Mouse (Mus musculus): ENCODE results near the gene Tom1l1. TPM values are rescaled to one million over a fixed set of nuclear protein-coding genes. Genes with fewer than 3 reads are reported as not detected.

Tom1l1 gene
- total and polyA plus RNA-seq, 3 experiments: 0.25 to 4.2 TPM; not detected in 1

DNA sequence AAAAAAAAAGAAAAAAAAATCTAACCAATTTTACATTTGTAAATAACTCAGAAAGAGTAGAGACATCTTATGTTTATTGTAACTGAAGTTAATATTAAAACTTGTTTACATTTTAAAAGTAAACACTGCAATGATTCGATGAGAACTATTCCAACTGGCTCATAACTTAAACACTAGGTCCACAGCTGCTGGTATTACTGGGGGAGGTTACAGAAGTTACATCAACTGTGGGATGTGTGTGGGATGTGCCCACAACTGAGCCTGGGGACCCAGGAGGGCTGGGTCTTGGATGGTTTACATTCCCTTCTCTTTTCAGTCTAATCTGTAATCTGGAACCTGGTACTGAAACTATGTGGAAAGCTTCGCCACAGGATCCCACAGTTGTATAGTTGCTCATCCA, 85.1 kb downstream of the Tom1l1 start:
- Histone ChIP-seq H3K9ac (ENCODE audit: insufficient read depth, low read depth) (no peak overlapping the region), H3K4me3 (replicated peaks in 1 of 3; ENCODE audit: low read depth in 2 of 3, low read length in 2 of 3, poor library complexity in 1 of 3) (no peak overlapping the region), H3K36me3 (replicated peaks in 1 of 2; ENCODE audit: control insufficient read depth in 1 of 2, insufficient read depth in 1 of 2, low read length in 1 of 2) (peaks cover 21 to 31% of the 10 kb centered on the region in 2 experiments), H3K9me3 (replicated peaks; ENCODE audit: low read length) (no peaks in the 10 kb centered on the region), H3K4me2 (ENCODE audit: insufficient read depth, low read depth, poor library complexity, severe bottlenecking) (no peak overlapping the region), H3K27ac (ENCODE audit: insufficient read depth, low read depth) (no peak overlapping the region), H3K27me3 (replicated peaks) (no peaks in the 10 kb centered on the region), H3K4me1 (ENCODE audit: control insufficient read depth in 1 of 2, insufficient read depth in 2 of 2) (no peaks in the 10 kb centered on the region), H3K79me2 (replicated peaks; ENCODE audit: control insufficient read depth, extremely low read depth, insufficient read depth, poor library complexity, severe bottlenecking) (no peaks in the 10 kb centered on the region)
- no peak for TF ChIP-seq IRF4 (IDR thresholded peaks at IDR 0.05; ENCODE audit: low read depth, low read length)
- no peak for TF ChIP-seq MAX (IDR thresholded peaks at IDR 0.05; ENCODE audit: low read length)
- TF ChIP-seq NRF1 (IDR thresholded peaks at IDR 0.05; ENCODE audit: low read depth, low read length): no peak
- no peak for TF ChIP-seq SMC3 (IDR thresholded peaks at IDR 0.05; ENCODE audit: low read depth, low read length)
- TF ChIP-seq CHD1 (IDR thresholded peaks at IDR 0.05; ENCODE audit: low read depth, low read length): no peak
- no peak for TF ChIP-seq JUND (conservative IDR thresholded peaks at IDR 0.05; ENCODE audit: low read depth, low read length)
- no peak for TF ChIP-seq JUN (IDR thresholded peaks at IDR 0.05; ENCODE audit: insufficient read depth, low read depth, low read length)
- no peak for TF ChIP-seq POLR2AphosphoS2 (IDR thresholded peaks at IDR 0.05; ENCODE audit: low read depth, low read length)
- in situ Hi-C loops (cut with MboI; ENCODE audit: low pct_ligation_motif_present, low pct_unique_long_range_greater_than_20kb, low sequenced_read_pairs) (loop anchor here (25.0 kb wide), 1 partner anchor 616 kb away; no protein-coding TSS in a partner anchor), dilution Hi-C loops (cut with MboI; ENCODE audit: extremely low pct_ligation_motif_present, extremely low pct_unique_long_range_greater_than_20kb, low sequenced_read_pairs) (no loop called here)
- DNase-seq (ENCODE audit: extremely low read depth): no peak

DNA sequence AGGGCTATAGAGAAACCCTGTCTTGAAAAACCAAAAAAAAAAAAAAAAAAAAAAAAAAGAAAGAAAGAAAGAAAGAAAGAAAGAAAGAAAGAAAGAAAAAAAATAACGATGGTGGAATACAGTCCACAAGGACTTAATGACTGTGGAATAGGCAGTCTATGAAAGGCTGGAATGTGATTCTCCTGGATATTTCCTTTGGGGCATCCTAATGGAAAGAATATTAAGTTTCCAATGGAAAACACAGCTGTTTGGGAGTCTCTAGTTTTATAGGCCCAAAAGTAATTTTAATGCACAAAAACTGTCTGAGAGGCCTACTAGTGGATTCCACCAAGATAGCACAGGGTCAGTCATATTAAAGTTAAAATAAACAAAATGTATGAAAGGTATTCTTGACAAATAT, 92.3 kb downstream of the Tom1l1 start:
- Histone ChIP-seq H3K9ac (ENCODE audit: insufficient read depth, low read depth) (no peak overlapping the region), H3K4me2 (ENCODE audit: insufficient read depth, low read depth, poor library complexity, severe bottlenecking) (no peak overlapping the region), H3K27me3 (replicated peaks) (no peaks in the 10 kb centered on the region), H3K4me1 (ENCODE audit: control insufficient read depth in 1 of 2, insufficient read depth in 2 of 2) (no peaks in the 10 kb centered on the region), H3K36me3 (replicated peaks in 1 of 2; ENCODE audit: control insufficient read depth in 1 of 2, insufficient read depth in 1 of 2, low read length in 1 of 2) (peaks cover 0 to 18% of the 10 kb centered on the region in 2 experiments), H3K27ac (ENCODE audit: insufficient read depth, low read depth) (no peak overlapping the region), H3K4me3 (replicated peaks in 1 of 3; ENCODE audit: low read depth in 2 of 3, low read length in 2 of 3, poor library complexity in 1 of 3) (no peak overlapping the region), H3K9me3 (replicated peaks; ENCODE audit: low read length) (no peaks in the 10 kb centered on the region), H3K79me2 (replicated peaks; ENCODE audit: control insufficient read depth, extremely low read depth, insufficient read depth, poor library complexity, severe bottlenecking) (no peaks in the 10 kb centered on the region)
- TF ChIP-seq ETS1 (conservative IDR thresholded peaks at IDR 0.05; ENCODE audit: low read depth, low read length) (no peak), SIN3A (IDR thresholded peaks at IDR 0.05; ENCODE audit: low read length) (no peak), ZMIZ1 (IDR thresholded peaks at IDR 0.05; ENCODE audit: low read depth, low read length) (no peak)
- in situ Hi-C loops (cut with MboI; ENCODE audit: low pct_ligation_motif_present, low pct_unique_long_range_greater_than_20kb, low sequenced_read_pairs) (no loop called here), dilution Hi-C loops (cut with MboI; ENCODE audit: extremely low pct_ligation_motif_present, extremely low pct_unique_long_range_greater_than_20kb, low sequenced_read_pairs) (no loop called here)
- DNase-seq (ENCODE audit: extremely low read depth): no peak

Other genes starting within 250 kb of the Tom1l1 start
- 5.2 and 5.6 TPM in 2 replicates for gene Stxbp4, start 50.3 kb downstream of the Tom1l1 start, total RNA-seq (2012; rRNA removed)
- 3.7 and 3.9 TPM in 2 replicates for gene Stxbp4, start 50.3 kb downstream of the Tom1l1 start, total RNA-seq (2014; rRNA removed)
- gene Stxbp4, start 50.3 kb downstream of the Tom1l1 start, polyA plus RNA-seq (2012; ENCODE audit: insufficient read length, low read depth): 4.6 and 5.9 TPM in 2 replicates
- 43.2 and 45.4 TPM in 2 replicates for gene Cox11, start 50.2 kb downstream of the Tom1l1 start, total RNA-seq (2012; rRNA removed)
- gene Cox11, start 50.2 kb downstream of the Tom1l1 start, total RNA-seq (2014; rRNA removed): 63.1 and 64.3 TPM in 2 replicates
- 61.4 and 65.6 TPM in 2 replicates for gene Cox11, start 50.2 kb downstream of the Tom1l1 start, polyA plus RNA-seq (2012; ENCODE audit: insufficient read length, low read depth)

Data from CH12.LX (cell line).